Mouse (Mus musculus) embryonic facial prominence, embryonic 15.5 days (tissue): Measurements from ENCODE around the gene Hmgxb4. TPM values are rescaled to one million over a fixed set of nuclear protein-coding genes. Genes with fewer than 3 reads are reported as not detected.

ENCODE experiments used
- ATAC-seq: fragments of 200-750 bp; cut with Nextera tagmentation; 2 replicates; pipeline ENCODE4 v1.8.0; 2017; ENCODE audit warnings: low read depth, moderate TSS enrichment; ENCODE audit not compliant: insufficient number of reproducible peaks, low FRiP score, low TSS enrichment
- H3K27ac ChIP-seq: fragments of 300-500 bp; sonication (generic); replicated peaks from 2 replicates; pipeline ENCODE4 v1.5.1; 2015; ENCODE audit warnings: mild to moderate bottlenecking, inconsistent platforms
- H3K27me3 ChIP-seq: fragments of 300-500 bp; sonication (generic); 2 replicates; pipeline ENCODE4 v1.6.1; 2015; ENCODE audit warnings: inconsistent platforms
- H3K36me3 ChIP-seq: fragments of 300-500 bp; sonication (generic); 2 replicates; pipeline ENCODE4 v1.6.1; 2015; ENCODE audit warnings: mild to moderate bottlenecking, inconsistent platforms
- H3K4me1 ChIP-seq: fragments of 300-500 bp; sonication (generic); 2 replicates; pipeline ENCODE4 v1.6.1; 2015; ENCODE audit warnings: inconsistent platforms
- H3K4me2 ChIP-seq: fragments of 300-500 bp; sonication (generic); replicated peaks from 2 replicates; pipeline ENCODE4 v1.6.1; 2015; ENCODE audit warnings: mild to moderate bottlenecking, inconsistent platforms
- H3K4me3 ChIP-seq: fragments of 300-500 bp; sonication (generic); replicated peaks from 2 replicates; pipeline ENCODE4 v1.5.1; 2015; ENCODE audit warnings: mild to moderate bottlenecking, inconsistent platforms
- H3K9ac ChIP-seq: fragments of 300-500 bp; sonication (generic); 2 replicates; pipeline ENCODE4 v1.6.1; 2015; ENCODE audit warnings: inconsistent platforms
- H3K9me3 ChIP-seq: fragments of 300-500 bp; sonication (generic); replicated peaks from 2 replicates; pipeline ENCODE4 v1.6.1; 2016; ENCODE audit warnings: inconsistent platforms
- WGBS: fragments of 180-500 bp; shearing (Covaris S2); methylation state at CpG from one replicate; pipeline ENCODE4 v1.1.7; 2015; 5-methylcytosine and 5-hydroxymethylcytosine counted together
- polyA plus RNA-seq: library from polyadenylated mRNA; unstranded; fragments of >200 nt; fragmentation: Nextera tagmentation; extraction: Ambion mirVana; gene quantifications from 2 replicates; pipeline ENCODE4 v1.2.1, GENCODE M21; 2015

Gene Hmgxb4
- polyA plus RNA-seq, 1 experiment from 2014 or later: 38.2 TPM

DNA sequence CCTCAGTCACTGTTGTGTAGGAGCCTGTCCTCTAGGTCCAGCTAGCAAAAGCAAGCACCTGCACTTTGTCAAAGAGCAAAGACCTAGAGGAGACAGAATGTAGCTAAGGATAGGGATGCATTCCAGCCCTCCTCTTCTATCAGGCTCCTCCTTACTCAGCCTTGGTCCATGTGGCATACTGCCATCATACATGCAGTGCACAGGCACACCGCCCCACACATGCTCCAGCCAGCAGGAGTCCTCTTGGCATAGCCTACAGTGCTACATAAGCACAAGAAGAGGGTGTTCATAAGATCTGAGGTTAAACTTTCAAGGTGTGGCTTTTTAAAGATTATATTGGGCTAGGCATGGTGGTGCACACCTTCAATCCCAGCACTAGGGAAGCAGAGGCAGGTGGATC lies 81.7 kb downstream of the Hmgxb4 start:
- H3K4me1 ChIP-seq: no peaks in the 10 kb centered on the region
- no peaks in the 10 kb centered on the region for H3K9me3 ChIP-seq
- no peak overlapping the region for H3K4me3 ChIP-seq
- no peak overlapping the region for H3K27ac ChIP-seq
- no peak overlapping the region for H3K9ac ChIP-seq
- H3K27me3 ChIP-seq: no peaks in the 10 kb centered on the region
- WGBS: 85% methylated on average over 1 of the region's 1 CpGs
- no peak for ATAC-seq
- H3K36me3 ChIP-seq: no peaks in the 10 kb centered on the region
- no peak overlapping the region for H3K4me2 ChIP-seq

DNA sequence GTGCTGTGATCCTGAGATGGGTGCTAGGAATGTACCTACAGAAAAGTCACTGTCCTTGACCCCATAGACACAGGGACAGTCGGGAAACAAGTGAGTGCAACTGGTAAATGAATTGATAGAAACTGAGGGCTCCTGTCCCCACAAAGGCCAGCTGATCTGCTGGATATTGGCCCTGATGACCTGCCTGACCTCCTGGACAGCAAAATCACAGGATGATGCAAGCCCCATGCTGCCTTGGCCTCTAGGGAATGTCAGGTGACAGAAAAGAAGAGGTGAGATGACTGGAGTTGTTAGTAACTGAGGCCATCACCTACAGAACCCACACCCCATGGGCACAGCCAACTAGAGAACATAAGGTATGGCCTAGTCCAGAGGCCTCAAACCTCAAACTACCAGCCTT lies 85.1 kb downstream of the Hmgxb4 start:
- Histone ChIP-seq H3K4me3 (no peak overlapping the region), H3K9ac (no peak overlapping the region), H3K27me3 (no peaks in the 10 kb centered on the region), H3K36me3 (no peaks in the 10 kb centered on the region), H3K27ac (no peak overlapping the region), H3K4me1 (no peaks in the 10 kb centered on the region), H3K4me2 (no peak overlapping the region), H3K9me3 (no peaks in the 10 kb centered on the region)
- ATAC-seq: no peak
- 90% methylated on average over 1 of the region's 1 CpGs for WGBS

DNA sequence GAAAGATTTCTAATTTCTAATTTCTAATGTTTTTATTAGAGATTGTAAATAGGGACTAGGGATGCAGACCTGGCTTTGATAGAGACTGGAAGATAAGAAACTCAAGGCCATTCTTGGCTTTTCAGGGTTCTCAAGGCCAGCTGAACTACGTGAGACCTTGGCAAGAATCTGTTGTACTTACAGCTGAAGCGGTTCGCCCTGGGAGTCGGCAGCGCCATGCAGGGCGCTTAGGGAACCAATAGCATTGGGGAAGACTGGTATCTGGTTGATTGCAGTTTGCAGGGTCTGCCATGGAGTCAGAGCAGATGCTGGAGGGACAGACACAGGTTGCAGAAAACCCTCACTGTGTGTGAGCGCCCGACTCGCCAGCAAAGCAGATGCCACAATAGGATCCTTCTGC lies 85.7 kb downstream of the Hmgxb4 start:
- Histone ChIP-seq H3K27me3 (no peaks in the 10 kb centered on the region), H3K27ac (no peak overlapping the region), H3K4me1 (no peaks in the 10 kb centered on the region), H3K36me3 (no peaks in the 10 kb centered on the region), H3K4me3 (no peak overlapping the region), H3K9me3 (no peaks in the 10 kb centered on the region), H3K4me2 (no peak overlapping the region), H3K9ac (no peak overlapping the region)
- no peak for ATAC-seq
- WGBS: 92% methylated on average over 9 of the region's 9 CpGs

Other genes with a start within 250 kb of the Hmgxb4 start
- gene Isx, start 120.2 kb upstream of the Hmgxb4 start, polyA plus RNA-seq: not detected in 2 replicates
- gene Tom1, start 40.3 kb downstream of the Hmgxb4 start, polyA plus RNA-seq: 41.9 and 50.0 TPM in 2 replicates
- 35.9 and 36.2 TPM in 2 replicates for gene Hmox1, start 100.3 kb downstream of the Hmgxb4 start, polyA plus RNA-seq
- gene Mcm5, start 116.2 kb downstream of the Hmgxb4 start, polyA plus RNA-seq: 123 and 124 TPM in 2 replicates
- gene Rasd2, start 220.6 kb downstream of the Hmgxb4 start, polyA plus RNA-seq: 0.88 and 1.4 TPM in 2 replicates